Mouse (Mus musculus) effector memory CD4-positive, alpha-beta T cell, adult 5 months (primary cell): ENCODE measurements around the gene Mrgprf. TPM values are rescaled to one million over a fixed set of nuclear protein-coding genes. Genes with fewer than 3 reads are reported as not detected.

ENCODE experiments used
- polyA plus RNA-seq: library from polyadenylated mRNA; unstranded; fragments of 100-300 nt; shearing (Covaris generic); gene quantifications from one replicate; pipeline ENCODE4 v1.2.1, GENCODE M21; 2017

The Mrgprf gene
- polyA plus RNA-seq = not detected

GRCm38 (mm10) chr7:145300321-145301007, at the start of gene Mrgprf:
Gene Mrgprf, plus strand, starts transcription at chr7:145300828.

GRCm38 (mm10) chr7:145283487-145284187, 17.0 kb upstream of the Mrgprf start, which contains the start of gene Tpcn2:
Gene Tpcn2, minus strand, starts transcription at chr7:145284011.

GRCm38 (mm10) chr7:145314785-145315411, 14.3 kb downstream of the Mrgprf start, which contains the start of gene Mrgprd:
Gene Mrgprd, plus strand, starts transcription at chr7:145314835.

Other genes starting within 250 kb of the Mrgprf start
- 1.2 TPM for gene 1810010D01Rik, start 92.7 kb upstream of the Mrgprf start, polyA plus RNA-seq
- 15.0 TPM for gene Tpcn2, start 16.8 kb upstream of the Mrgprf start, polyA plus RNA-seq
- not detected for gene Mrgprd, start 14.0 kb downstream of the Mrgprf start, polyA plus RNA-seq